Mouse (Mus musculus): ENCODE data around the gene Rab11a. TPM values are rescaled to one million over a fixed set of nuclear protein-coding genes. Genes with fewer than 3 reads are reported as not detected.
A peak's percentile ranks its signal among the peaks of the same experiment; 100 is the strongest.

The Rab11a gene
- polyA plus RNA-seq (2017; shearing (Covaris generic)): 100 to 1,000 TPM; 166 to 218 TPM

DNA sequence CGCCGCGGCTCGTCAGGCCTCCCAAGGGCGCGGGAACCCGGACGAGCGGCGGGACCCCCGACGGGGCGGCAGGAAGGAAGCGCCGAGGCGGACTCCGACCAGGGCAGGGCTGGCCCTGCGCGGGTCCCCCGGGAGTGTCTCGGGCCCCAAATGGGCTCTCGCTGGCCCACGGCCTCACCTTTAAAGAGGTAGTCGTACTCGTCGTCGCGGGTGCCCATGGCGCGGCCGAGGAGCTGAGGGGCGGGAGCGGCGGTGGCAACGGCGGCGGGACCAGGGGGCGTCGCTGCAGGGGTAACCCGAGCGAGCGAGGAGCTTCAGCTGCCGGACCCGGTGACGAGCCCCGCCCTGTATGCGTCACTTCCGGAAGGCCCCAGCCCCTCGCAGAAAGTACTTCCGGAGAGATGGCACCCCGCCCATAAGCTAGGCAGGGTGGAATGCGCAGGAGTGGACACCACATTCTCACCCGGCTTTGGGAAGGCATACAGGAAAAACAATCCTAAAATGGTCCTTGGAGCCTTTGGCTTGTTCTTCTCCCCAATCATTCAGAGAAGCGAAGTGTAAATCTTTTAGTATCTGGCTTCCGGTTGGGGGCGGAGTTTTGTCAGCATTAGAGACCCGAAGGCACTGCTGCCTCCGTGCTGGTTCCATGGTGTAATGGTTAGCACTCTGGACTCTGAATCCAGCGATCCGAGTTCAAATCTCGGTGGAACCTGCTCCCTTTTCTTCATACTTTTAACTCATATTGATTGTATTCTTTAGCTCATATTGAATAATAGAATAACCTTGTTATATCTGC is at the start of gene Rab11a:
Gene Rab11a, minus strand, starts transcription at position 353 of the 796 bp plus-strand sequence.
- ATAC-seq: peak; percentile 92

DNA sequence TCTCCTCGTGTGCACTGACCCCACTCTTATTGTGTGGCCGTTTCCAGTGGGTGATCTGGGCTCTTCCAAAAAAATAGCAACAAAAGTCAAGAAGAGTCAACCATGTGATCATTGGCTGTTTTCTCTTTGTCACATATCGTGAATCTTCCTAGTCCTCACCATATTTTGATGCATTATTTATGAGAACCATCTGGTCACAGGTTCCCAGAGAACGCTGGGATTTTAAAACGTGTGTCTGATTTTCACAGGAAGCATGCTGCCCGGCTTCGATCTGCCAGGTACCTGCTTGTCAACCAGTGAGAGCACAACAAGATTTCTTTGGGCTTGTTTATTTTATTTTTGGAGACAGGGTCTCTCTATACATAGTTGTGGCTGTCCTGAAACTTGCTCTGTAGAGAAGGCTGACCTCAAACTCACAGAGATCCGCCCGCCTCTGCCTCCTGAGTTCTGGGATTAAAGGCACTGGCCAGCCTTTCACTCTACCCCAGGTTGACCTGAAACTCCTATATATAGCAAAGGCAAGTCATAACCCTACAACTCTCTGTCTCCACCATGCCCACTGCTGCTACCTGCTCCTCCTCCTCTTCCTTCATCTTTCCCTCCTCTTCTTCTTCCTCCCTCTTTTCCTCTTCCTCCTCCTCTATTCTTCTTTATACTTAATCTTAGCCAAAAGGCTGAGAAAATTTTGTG is 48.8 kb upstream of the Rab11a start:
- ATAC-seq: no peak

DNA sequence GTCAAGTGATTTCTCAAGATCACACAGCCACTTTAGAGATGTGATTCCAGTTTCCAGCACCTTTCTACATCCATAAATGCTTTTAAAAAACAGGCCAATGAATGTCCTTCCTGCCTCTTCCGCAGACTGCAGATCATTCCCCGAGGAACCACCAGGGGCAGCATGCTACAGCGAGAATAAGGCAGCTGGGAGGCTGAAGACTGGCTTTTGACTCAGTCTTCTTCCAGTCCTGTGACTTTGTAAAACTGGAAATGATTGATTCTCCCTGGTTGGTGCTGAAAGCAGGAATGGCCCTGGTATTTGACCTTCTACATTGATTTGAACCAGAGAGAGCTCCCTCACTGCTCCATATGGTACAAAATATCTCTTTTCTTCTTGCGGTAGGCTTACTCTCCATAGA is 47.3 kb upstream of the Rab11a start:
- ATAC-seq: peak; percentile 57

DNA sequence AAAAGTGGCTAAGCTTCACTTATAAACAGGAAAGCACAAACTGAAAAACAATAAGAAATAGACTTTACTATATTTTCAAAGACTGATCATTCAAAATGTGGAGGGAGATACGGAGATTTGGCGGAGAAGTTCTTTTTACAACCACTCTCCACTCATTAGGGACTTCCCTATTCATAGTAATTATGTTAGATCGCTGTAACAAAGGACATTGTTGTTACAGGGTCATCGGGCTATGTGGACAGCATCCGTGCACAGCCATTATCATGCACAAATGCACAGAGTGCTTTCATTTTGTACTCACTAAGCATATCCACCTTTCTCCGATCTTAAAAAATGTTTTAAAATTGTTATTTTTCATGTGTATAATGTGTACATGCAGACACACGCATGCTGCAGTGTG is 46.0 kb upstream of the Rab11a start:
- no peak for ATAC-seq

DNA sequence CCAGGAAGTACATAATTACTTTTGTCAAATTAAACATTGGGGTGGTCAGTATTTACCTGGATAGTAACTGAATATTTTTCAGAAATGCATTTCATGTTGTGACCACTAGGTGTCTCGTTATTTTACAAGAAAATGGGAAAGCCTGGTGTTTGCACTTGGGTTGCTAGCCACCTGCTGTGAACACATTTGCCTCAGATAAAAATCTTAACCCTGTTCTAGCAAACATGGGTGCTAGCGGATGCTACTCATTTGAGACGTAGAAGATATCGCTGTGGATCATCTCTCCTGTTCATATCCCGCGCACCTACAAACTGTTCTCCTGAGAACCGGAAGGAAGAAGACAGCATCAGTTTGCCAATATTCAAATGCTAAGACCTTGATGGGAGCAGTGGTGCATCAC is 42.1 kb upstream of the Rab11a start:
- ATAC-seq: peak; percentile 93

DNA sequence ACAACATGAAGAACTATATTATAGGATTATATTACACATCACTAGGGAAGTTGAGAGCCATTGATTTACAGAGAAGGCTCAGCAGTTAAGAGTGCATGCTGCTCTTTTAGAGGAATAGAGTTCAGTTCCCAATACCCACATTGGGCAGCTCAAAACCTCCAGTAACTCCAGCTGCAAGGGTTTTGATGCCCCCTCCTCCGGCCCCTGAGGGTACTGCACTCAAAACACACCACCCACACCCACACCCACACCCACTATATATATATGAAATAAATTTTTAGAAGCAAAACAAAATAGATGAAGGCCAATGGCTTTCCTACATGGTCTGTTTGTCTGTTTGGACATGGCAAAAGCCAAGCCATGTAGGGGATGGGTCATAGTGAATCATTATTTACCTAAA is 40.6 kb upstream of the Rab11a start:
- ATAC-seq: no peak

DNA sequence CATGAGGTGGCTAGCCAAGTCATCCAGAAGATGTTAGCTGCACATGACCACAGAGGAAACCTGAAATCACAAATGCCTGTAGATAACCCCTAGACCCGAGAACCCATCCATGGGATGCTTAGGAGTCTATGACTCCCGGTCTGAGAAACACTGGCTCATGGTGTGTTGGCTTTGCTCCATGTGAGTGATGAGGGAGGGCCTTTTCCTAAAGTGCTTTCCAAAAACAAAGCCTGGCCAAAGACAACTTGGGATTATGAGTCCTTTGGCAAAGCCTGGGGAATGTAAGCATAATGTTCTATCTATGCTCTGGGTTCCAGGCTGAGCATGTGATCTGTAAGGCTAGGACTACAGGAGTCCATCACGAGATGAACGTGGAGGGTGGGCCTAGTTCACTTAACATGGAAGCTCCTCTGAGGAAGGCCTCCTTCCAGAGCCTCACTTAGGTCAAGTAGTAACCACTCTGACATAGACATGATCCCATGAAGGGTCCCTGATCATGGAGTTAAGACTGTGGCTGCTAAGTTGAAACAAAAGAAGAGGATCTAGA is 40.0 kb upstream of the Rab11a start:
- ATAC-seq: no peak

DNA sequence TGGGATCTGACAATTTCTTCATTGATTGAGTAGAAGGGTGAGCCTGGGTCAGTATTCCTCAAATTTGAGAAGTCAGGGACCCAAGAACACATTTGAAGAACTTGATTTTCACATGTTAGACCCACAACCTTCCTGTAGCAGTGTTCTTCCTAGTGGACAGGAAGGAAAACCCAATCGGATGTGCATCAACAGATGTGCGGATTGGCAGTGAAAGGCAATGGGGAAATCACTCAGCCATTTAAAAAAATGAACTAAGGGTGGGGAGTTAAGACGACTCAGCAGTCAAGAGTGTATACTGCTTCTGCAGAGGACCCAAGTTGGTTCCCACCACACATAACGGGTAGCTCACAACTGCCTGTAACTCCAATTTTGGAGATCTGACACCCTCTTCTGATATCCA is 37.9 kb upstream of the Rab11a start:
- ATAC-seq: no peak

DNA sequence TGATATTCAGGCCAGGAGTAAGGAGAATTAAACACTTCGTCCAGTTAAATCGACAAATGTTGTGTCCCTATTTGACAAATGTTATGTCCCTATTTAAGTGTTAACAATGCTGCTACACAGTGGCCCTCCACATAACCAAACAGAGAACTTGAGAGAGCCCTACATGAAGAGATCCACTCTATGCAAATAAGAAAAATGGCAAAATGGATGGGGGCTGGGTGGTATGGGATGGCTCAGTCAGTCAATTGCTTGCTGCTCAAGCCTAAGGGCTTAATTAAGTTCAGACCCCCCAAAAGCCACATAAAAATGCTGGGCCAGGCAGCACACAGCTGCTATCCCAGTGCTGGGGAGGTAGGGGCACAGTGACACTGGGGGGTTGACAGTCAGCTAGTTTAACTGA is 37.3 kb upstream of the Rab11a start:
- ATAC-seq: no peak

DNA sequence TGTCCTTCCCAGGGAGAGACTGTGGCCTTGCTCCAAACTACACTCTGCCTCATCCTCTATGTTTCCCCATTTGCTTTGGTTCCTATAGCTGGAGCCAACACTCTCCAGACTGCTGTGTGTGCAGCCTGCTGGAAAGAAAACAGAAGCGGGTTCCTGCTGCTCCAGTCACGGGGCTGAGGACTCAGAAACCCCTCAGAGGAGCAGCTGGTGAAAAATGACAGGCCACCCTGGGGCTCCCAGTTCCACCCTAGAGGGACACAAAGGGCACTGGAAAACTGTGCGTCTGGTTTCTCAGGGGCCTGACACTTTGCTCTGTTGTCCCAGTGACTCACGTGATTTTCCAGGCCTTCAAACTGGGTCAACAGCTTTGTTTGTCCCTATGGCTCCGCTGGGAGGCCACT is 36.9 kb upstream of the Rab11a start:
- no peak for ATAC-seq

DNA sequence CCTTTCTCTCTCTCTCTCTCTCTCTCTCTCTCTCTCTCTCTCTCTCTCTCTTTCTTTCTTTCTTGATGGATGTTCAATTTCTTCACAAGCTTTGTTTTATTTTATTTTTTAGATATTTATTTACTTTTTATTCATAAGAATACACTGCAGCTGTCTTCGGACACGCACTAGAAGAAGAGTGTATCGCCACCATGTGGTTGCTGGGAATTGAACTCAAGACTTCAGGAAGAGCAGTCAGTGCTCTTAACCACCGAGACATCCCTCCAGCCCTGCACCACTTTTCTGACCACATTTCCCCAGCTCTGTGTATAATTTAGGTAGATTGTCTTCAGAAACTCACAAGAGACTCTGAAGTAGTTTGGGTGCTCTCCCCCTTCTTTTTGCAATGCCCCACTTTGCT is 36.4 kb upstream of the Rab11a start:
- no peak for ATAC-seq

DNA sequence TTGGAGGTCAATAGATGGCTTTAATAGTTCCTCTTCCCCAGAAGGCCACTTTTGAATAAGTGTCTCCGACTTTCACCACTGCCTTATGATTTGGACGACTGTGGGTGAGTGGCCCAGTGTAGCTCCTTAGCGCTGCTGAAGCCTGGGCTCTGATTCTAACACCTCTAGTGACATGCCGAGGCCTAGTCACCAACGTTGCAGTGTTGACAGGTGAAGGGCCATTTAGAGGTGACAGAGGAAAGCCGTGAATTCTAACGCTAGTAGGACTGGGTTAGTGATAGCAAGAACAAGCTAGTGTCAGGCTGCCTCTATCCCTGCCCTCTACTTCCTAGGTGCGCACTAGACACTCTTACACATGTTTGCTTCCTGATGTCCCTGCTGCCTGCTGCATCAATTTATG is 35.7 kb upstream of the Rab11a start:
- ATAC-seq: no peak

DNA sequence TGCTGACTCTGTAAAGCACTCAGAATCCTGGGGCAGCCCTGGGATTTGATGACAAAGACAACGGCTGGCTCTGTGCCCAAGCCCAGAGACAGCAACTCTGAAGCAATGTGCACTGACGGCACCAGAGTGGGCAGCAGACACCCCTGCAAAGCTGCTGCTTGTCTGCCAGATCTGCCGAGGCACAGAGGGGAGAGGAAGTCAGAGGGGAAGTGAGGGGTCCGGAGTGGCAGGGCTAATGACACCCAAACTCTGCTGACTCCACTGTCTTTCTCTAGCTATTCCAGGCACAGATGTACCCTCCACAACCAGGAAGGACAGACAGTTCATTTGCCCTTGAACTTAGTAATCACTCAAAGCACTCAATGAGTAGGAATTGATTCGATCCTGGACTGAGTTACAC is 33.7 kb upstream of the Rab11a start:
- no peak for ATAC-seq

DNA sequence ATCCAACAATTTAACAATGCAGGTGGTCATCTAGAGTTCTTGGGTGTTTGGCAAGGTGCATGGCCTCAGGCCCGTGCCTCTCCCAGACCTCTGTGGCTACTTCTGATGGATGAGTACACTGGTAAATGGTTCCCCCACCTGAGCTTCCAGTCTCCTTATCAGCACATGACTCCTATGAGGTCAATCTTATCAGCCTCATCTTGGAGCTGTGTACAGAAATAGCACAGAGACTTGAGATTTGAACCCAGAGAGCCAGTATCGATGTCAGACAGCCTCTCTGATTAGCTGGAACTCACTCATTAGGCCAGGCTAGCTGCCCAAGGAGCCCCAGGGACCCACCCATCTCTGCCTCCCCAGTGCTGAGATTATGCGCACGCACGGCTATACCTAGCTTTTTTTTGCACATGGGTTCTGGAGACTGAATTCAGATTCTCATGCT is 32.9 kb upstream of the Rab11a start:
- no peak for ATAC-seq

DNA sequence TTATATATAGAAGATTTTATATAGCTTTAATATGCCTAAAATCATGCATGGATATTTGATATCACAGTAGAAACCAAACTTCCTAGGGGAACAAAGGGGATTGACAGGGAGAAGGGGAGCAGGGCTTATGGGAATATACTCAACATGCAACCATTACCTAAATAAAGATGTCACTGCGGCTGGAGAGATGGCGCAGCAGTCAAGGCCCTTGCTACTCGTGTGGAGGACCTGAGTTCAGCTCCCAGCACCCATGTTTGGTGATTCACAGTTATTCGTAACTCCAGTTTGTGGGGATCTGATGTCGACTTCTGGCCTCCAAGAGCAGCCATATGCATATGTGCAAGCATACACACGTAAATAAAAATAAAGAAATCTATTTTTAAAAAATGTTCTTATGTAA is 32.4 kb upstream of the Rab11a start:
- no peak for ATAC-seq

DNA sequence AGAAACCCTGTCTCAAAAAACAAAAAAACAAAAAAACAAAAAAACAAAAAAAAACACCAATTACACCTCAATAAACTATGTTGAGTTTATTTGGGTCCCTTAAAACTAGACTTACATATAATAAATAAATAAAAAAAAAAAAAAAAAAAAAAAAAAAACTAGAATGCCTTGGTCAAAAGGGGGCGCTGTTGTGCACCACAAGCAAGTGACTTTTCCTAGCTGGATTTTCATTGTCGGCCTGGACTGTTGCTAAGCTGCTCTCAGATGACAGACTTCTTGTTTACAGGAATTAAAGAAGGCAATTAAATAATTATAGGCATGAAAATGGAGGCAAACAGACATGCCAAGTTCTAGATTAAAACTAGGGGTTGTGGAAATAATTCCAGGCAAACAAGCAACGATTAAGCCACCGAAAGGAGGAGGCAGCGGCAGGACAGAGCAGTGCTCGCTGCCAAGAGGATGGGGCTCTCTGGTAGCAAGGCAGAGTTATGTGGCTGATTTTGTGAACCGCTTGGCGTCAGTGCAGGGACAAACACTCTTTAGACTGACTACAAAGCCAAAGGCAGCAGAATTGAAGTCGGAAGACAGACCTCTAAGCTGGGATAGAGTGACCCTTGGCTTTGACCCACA is 31.6 kb upstream of the Rab11a start:
- no peak for ATAC-seq

DNA sequence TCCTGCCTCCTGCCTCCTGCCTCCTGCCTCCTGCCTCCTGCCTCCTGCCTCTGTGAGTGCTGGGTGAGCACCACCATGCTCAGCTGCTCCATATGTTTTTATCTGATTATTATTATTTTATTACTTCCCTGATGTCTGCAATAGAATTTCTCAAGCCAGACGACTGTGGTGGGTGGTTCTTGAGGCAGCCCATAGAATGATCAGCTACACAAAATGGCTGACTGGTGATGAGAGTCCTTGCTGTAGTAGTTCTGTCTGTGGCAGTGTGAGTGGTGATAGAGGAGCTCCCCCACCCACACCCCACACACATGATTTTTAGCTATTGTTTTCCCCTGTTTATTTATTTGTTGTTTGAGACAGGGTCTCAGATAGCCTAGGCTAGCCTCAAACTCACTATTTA is 30.2 kb upstream of the Rab11a start:
- no peak for ATAC-seq

DNA sequence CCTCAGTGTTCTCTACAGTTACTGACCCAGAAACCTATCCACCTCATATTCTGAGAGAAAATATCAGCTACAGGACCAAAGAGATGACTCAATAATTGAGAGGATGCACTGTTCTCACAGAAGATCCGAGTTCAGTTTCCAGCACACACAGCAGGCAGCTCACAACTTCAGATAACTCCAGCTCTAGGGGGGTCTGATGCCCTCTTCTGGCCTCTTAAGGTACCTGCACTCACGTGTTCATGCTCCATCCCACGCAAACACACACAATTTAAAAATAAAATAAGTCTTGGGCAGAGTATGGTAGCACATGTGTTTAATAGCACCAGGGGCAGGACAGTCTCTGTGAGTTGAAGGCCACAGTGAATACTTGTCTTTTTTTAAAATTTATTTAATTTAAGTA is 28.6 kb upstream of the Rab11a start:
- ATAC-seq: no peak

DNA sequence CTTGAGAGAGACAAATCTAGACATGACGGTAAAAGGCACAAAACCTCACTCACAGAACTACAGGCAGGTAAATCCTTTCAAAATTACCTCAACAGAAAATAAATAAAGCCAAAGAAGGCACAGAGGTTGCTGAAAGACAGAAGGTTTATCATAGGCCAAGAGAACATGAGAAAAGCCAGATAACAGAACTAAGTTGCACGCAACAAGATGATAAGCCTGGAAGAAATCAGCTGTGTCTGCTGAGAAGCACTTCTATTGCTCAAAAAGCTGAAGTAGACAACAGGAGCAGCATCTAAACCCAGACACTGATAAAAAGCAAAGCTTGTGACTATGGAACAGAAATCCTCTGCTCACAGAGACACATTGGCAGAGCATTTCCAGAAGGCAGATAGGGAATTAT is 27.3 kb upstream of the Rab11a start:
- ATAC-seq: no peak

DNA sequence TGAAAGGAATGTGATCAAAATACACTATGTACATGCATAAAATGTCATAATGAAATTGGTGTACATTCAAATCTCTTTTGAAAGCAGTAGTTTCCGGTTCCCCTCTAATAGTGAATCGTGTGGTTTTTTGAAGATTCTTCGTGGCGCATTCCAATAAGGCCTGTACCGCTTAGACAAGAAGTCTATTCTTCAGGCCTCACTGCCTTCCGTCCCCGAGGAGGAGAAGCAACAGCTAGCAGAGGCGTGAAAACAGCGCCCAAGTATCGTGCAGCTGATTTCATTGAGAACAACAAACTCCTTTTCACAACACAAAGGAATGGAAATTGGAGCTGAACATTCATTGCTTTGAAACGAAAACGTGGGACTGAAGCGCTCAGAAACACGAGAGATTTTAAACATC is 20.5 kb upstream of the Rab11a start:
- ATAC-seq: no peak

DNA sequence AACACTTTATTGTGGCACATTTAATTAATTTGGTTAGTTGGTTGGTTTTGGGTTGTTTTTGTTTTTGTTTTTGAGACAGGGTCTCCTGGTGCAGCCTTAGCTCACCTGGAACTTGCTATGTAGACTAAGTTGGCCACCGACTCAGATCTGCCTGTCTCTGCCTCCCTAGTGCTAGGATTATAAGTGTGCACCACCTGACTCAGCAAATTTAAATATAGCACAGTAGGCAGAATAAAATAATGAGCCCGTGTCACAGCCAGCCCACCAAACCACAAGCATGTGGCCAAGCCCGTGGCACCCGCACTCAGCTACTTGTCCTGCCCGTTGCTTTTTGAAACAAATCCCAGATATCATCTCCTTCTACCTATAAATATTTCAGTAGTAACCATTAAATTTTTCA is 15.0 kb upstream of the Rab11a start:
- ATAC-seq: no peak

DNA sequence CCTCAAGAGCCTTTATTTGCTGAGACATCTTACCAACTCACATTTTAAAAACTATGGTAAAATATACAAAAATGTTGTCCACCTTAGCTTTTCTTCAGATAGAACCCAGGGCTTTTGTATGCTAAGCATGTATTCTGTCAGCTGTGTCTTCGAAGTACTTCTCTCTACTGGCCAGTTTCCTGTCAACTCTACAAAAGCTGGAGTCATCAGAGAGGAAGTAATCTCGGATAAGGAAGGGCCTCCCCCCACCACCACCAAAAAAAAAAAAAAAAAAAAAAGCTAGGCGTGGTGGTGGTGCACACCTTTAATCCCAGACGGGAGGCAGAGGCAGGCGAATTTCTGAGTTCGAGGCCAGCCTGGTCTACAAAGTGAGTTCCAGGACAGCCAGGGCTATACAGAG is 11.8 kb upstream of the Rab11a start:
- no peak for ATAC-seq

DNA sequence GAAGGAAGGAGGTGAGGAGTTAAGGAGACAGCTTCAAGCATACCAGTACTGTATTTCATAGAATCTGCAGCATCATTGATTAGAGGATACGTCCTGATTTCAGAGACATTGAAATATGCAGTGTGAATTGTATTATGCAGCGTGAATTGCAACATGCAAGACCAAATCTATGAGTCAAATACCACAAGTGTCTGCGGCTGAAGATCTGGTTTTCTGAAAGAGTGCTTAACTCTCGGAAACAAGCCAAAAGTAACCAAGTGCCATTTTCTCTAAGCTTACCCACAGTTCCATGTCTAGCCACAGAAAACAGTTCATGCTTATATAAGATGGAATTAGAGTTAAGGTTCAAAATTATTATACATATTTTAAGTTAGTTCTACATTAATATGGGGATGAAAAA is 10.2 kb upstream of the Rab11a start:
- no peak for ATAC-seq

DNA sequence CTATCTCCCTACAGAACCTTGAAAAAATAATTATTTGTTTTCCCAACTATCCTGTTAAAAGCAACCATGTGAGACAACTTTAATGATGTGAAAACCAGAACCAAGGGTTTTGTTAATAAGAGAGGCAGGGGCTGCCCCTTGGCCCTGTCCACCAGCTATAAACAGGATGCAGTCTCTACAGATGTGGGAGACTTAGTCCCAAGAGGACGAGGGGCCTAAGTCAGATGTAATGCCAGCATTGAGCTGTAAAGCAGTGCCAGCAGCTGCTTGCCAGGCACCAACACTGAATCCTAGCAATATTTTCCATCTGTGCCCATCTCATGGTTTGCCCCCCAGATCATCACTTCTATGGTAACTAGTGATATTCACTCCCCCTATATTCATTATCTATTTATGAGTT is 4.9 kb upstream of the Rab11a start:
- ATAC-seq: no peak

Data from CD4-positive, CD25-positive, alpha-beta regulatory T cell, adult 4 months (primary cell).